Mouse (Mus musculus) liver, embryonic 14.5 days (tissue): ENCODE measurements around the gene Rbms3.

Experiments used
- CTCF ChIP-seq: IDR thresholded peaks from 2 replicates; pipeline ENCODE4 v1.5.1; 2016; ENCODE audit warnings: antibody characterized with exemption, low read depth, control low read depth
- EP300 ChIP-seq: IDR thresholded peaks from 2 replicates; pipeline ENCODE4 v1.6.1; 2016; ENCODE audit warnings: antibody characterized with exemption, low read depth

DNA sequence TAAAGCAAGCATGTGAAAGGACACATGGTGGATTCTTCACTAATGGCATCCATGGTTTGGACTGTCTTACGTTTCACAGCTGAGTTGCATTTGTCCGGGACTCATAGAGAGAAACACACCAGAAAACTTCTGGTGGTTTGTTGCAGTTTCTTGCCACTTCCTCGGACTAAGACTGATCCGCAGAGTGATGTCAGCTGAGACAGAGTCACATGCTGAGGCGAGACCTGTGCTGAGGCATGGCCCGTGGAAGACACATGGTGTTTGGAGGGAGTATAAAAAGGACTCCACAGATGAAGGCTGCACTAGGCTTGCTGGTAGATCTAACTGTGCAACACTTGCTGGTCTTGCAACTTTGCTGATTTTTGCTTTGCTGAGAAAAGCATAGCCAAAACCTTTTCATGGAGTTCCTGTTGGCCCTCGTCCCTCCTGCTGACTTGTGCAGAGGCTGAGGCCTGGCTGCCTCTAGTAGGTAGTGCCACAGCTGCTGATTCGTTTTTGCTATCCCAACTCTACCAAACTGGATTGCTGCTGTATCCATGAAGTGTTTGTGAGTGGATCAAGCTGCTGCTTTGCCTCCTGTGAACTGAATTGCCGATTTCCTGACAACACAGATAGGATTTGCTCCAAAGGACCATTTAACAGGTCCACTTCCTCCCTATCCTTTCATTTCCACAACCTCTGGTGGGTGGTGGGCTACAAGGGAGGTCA lies 742.6 kb downstream of the Rbms3 start:
- TF ChIP-seq CTCF (no peak), EP300 (no peak)
